Mouse (Mus musculus) C2C12 (cell line): Measurements from ENCODE around the gene Tmem74b. TPM values are rescaled to one million over a fixed set of nuclear protein-coding genes. Genes with fewer than 3 reads are reported as not detected.

ENCODE experiments used
- H3K27me3 ChIP-seq: one replicate; pipeline ENCODE4 v1.6.1; 2011; ENCODE audit not compliant: control insufficient read depth, insufficient read depth, insufficient read length
- H3K36me3 ChIP-seq: one replicate; pipeline ENCODE4 v1.6.1; 2011; ENCODE audit not compliant: control insufficient read depth, insufficient read depth
- H3K4me3 ChIP-seq: one replicate; pipeline ENCODE4 v1.5.1; 2011; ENCODE audit warnings: mild to moderate bottlenecking, control low read depth; ENCODE audit not compliant: poor library complexity, insufficient read depth, severe bottlenecking
- H3K79me2 ChIP-seq: one replicate; pipeline ENCODE4 v1.6.1; 2011; ENCODE audit not compliant: control insufficient read depth, insufficient read depth
- H3K79me3 ChIP-seq: one replicate; pipeline ENCODE4 v1.6.1; 2011; ENCODE audit warnings: low read depth, control low read depth
- H3ac ChIP-seq: one replicate; pipeline ENCODE3; 2011; ENCODE audit warnings: low read depth; ENCODE audit not compliant: control insufficient read depth, insufficient read length
- CEBPB ChIP-seq: IDR thresholded peaks from one replicate; pipeline ENCODE4 v1.6.1; 2011; ENCODE audit warnings: low read depth, mild to moderate bottlenecking, control low read depth, moderate library complexity
- CTCF ChIP-seq: IDR thresholded peaks from one replicate; pipeline ENCODE4 v1.5.1; 2011; ENCODE audit not compliant: control insufficient read depth, insufficient read depth, insufficient read length
- FOSL1 ChIP-seq: IDR thresholded peaks from one replicate; pipeline ENCODE4 v1.8.0; 2011; ENCODE audit warnings: mild to moderate bottlenecking, low read length; ENCODE audit not compliant: poor library complexity, insufficient read depth, severe bottlenecking
- MAX ChIP-seq: IDR thresholded peaks from one replicate; pipeline ENCODE4 v1.6.1; 2011; ENCODE audit warnings: mild to moderate bottlenecking, control low read depth
- MYOD1 ChIP-seq: IDR thresholded peaks from one replicate; pipeline ENCODE4 v1.6.1; 2011; ENCODE audit warnings: low read depth; ENCODE audit not compliant: control insufficient read depth, insufficient read length
- MYOG ChIP-seq: IDR thresholded peaks from one replicate; pipeline ENCODE4 v1.6.1; 2011; ENCODE audit not compliant: control insufficient read depth, insufficient read length; ENCODE audit errors: extremely low read depth
- USF1 ChIP-seq: IDR thresholded peaks from one replicate; pipeline ENCODE4 v1.6.1; 2011; ENCODE audit warnings: low read depth, mild to moderate bottlenecking, control low read depth, moderate library complexity
- long read RNA-seq, 2 experiments: library from polyadenylated mRNA; unstranded; transcript quantifications; one replicate each; pipeline ENCODE4 v2.0.0; 2019 to 2020
- polyA plus RNA-seq: library from polyadenylated mRNA; unstranded; fragments of >200 nt; fragmentation: generic; extraction: Trizol; gene quantifications from one replicate; pipeline ENCODE4 v1.2.1, GENCODE M21; 2012; ENCODE audit warnings: missing spikeins

Tmem74b gene
- polyA plus RNA-seq = 0.02 TPM
- long read RNA-seq, experiment 1 = 0 reads
- long read RNA-seq, experiment 2 = 0 reads

DNA sequence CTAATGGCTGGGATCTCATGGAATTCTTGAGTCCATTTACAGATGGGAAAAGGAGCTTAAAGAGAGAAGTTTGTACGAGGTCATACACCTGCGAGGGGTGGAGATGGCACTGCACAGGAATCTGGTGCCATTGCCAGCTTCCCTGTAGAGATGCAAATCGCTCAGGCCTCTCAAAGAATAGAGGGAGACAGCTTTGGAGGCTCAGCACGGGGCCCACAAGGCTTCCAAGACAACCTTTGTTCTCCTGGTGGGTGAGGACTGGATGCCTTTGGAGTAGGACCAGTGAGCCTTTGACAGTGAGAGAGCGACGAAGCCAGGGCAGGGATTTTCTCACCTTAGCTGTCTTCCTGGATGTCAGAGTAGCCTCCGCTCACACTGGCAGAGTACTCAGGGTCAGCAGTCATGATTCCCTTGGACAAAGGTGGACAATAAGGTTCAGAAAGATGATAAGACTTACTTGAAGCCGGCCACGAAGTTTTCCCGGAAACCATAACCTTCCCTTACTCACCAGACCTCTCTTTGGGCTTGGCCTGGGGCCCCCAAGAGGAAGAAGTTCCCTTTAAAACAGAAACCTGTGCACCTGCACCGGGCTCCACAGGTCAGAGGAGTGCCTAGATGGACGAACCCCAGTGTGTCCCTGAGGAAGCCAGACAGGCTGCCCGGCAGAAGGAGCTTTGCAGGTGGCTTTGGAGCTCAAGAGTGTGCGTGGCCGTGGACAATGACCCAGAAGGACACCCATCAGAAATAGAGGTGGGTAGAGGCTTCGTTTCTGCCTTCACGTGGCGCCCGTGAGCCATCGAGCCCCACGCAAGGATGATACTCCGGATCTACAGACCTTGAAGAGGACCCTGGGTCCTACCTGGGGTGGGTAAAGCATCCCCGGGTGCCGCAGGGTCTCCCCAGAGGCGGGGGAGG, at the start of gene Tmem74b:
Tmem74b (plus strand) TSS at position 778 of the 915 bp plus-strand sequence.
- Histone ChIP-seq H3K36me3 (no peaks in the 10 kb centered on the region), H3K79me3 (no peaks in the 10 kb centered on the region), H3K27me3 (peaks cover 62% of the 10 kb centered on the region), H3K4me3 (no peak within 1 kb of the TSS), H3K79me2 (no peaks in the 10 kb centered on the region), H3ac (peak within 1 kb of the TSS; percentile 54)
- TF ChIP-seq MYOG = no peak
- TF ChIP-seq CEBPB = no peak
- TF ChIP-seq CTCF = no peak
- no peak for TF ChIP-seq USF1
- no peak for TF ChIP-seq FOSL1
- TF ChIP-seq MAX = no peak
- no peak for TF ChIP-seq MYOD1

DNA sequence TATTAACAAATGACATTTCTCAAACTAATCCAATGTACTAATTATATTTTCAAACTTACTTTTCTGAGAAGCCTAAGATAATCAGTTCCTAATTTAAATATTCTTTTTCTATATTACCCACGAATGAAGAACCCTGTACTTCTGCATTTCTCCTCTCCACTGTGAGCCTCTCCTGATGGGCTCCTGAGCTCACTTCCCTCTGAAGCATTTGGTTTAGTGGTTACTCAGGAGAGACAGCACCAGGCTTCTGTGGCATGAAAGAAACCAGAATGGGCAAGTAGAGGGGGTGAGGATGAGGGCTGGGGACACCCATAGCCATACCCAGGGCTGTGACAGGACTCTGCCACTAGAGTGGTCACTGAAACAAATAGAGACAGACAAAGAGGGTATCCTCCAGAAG, 49.8 kb upstream of the Tmem74b start:
- TF ChIP-seq USF1 = no peak
- TF ChIP-seq MAX = no peak
- TF ChIP-seq MYOD1 = no peak
- Histone ChIP-seq H3K79me2 (no peaks in the 10 kb centered on the region), H3ac (no peak overlapping the region), H3K79me3 (no peaks in the 10 kb centered on the region), H3K27me3 (peaks cover 3% of the 10 kb centered on the region), H3K36me3 (no peaks in the 10 kb centered on the region), H3K4me3 (no peak overlapping the region)

DNA sequence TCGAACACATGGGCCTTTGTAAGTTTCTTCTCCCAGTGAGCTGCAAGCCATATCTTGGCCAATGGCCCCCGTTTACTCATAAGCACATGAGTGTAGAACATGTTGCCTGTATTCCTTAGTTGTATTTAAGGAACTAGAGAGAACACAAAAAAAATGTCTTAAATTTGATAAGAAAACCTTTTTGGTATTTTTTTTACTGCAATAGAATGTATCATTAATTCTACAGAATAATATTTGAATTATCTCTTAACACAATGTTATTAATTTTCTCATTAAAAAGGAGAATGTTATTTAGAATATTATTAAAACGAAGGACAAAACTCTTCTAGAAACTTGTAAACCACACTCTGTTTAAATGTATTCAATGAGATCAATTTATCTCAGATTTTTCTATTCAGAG, 33.4 kb upstream of the Tmem74b start, which contains the start of gene Rad21l:
Rad21l (minus strand) TSS at position 101 of the 400 bp plus-strand sequence.
- no peaks in the 10 kb centered on the region for H3K27me3 ChIP-seq
- H3K79me3 ChIP-seq = no peaks in the 10 kb centered on the region
- no peaks in the 10 kb centered on the region for H3K79me2 ChIP-seq

DNA sequence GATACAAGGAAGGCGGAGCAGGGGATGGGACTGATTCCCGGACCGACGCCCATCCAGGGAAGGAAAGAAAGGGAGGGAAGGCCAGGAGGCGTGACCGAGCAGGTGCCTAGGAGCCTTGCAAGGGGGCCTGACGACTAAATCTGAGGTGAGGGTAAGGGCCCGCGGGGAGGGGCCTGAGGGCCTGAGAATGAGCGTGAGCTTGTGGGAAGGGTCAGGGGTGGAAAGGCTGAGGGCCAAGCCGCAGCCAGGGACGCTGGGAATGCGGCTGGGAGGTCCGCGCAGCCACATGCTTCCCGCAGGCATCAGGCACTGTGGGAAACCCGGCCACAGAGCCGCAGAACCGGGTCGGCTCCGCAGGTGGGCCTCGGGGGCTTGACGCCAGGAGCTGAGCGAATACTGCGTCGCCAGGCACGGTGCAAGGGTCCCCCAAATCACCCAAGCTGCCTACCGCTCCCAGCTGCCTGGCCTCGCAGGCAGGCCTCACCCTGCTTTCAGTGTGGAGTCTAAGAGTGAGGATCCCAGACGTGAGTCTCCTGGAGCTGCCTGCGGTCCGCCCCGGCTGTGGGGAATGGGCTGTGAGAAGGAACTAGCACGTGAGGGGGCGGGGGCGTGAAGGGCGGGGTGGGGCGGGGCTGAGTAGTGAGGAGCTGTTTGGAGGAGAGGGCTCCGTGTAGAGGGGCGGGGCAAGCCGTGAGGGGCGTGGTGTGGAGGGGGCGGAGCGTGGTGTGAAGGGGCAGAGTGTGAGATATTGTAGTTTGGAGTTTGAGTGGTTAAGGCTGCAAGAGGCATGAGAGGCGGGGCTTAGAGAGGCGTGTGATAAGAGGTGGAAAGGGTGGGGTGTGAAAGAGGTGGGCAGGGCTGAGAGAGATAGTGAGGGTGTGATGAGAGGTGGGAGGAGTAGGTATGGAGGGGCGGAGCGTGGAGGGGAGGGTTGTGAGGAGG, 31.5 kb upstream of the Tmem74b start:
- no peaks in the 10 kb centered on the region for H3K79me3 ChIP-seq
- no peaks in the 10 kb centered on the region for H3K36me3 ChIP-seq
- no peak overlapping the region for H3K4me3 ChIP-seq
- no peaks in the 10 kb centered on the region for H3K79me2 ChIP-seq
- H3ac ChIP-seq = no peak overlapping the region
- TF ChIP-seq MAX (no peak), CEBPB (no peak), USF1 (no peak), MYOD1 (no peak), MYOG (no peak), FOSL1 (no peak), CTCF (no peak)
- H3K27me3 ChIP-seq = peaks cover 3% of the 10 kb centered on the region

More for the DNA sequence above, 33.4 kb upstream of the Tmem74b start, which contains the start of gene Rad21l:
- Histone ChIP-seq H3K36me3 (no peaks in the 10 kb centered on the region), H3K4me3 (no peak within 1 kb of the TSS), H3ac (no peak within 1 kb of the TSS)
- TF ChIP-seq MYOG (no peak), CEBPB (no peak), USF1 (no peak), MAX (no peak), CTCF (no peak), MYOD1 (no peak), FOSL1 (no peak)

DNA sequence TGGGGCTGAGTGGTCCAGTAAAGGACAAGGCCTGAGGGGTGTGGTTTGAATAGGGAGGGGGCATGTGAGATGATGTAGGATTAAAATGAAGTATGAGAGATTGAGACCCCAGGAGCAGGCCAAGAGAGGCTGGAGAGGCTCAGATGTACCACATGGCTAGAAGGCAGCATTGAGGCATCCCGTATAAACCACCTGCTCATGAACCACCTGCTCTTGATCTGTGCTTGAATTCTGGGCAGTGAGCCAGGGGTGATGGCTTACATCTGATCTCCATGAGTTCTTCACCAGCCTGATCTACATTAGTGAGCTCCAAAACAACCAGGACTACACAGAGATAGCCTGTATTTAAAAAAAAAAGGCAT, 30.9 kb upstream of the Tmem74b start:
- H3K27me3 ChIP-seq = peaks cover 3% of the 10 kb centered on the region
- H3ac ChIP-seq = no peak overlapping the region
- no peak overlapping the region for H3K4me3 ChIP-seq
- TF ChIP-seq MYOD1 (no peak), CEBPB (no peak), MYOG (no peak), MAX (no peak), USF1 (no peak), FOSL1 (no peak), CTCF (no peak)
- H3K79me3 ChIP-seq = no peaks in the 10 kb centered on the region
- H3K36me3 ChIP-seq = no peaks in the 10 kb centered on the region
- no peaks in the 10 kb centered on the region for H3K79me2 ChIP-seq
